Mouse (Mus musculus): Measurements from ENCODE around the gene Prlh. TPM values are rescaled to one million over a fixed set of nuclear protein-coding genes. Genes with fewer than 3 reads are reported as not detected.
A peak's percentile ranks its signal among the peaks of the same experiment; 100 is the strongest.

Gene Prlh
- not detected for total RNA-seq (2021)
- long read RNA-seq, result 0 reads

- DNase-seq (ENCODE audit: low spot score in 2 of 2), result no peak
Measured at GRCm38 (mm10) chr1:90952808-90953207, at the start of gene Prlh. Gene Prlh (plus strand): TSS chr1:90953108.

- no peak for DNase-seq (ENCODE audit: low spot score in 2 of 2)
Measured at GRCm38 (mm10) chr1:90903211-90903945, 49.5 kb upstream of the Prlh start.

GRCm38 (mm10) chr1:90903971-90904458, 48.9 kb upstream of the Prlh start:
- peak in 1 of 2 experiments; percentile 42 for DNase-seq (ENCODE audit: low spot score in 2 of 2)

GRCm38 (mm10) chr1:90904729-90905404, 48.0 kb upstream of the Prlh start:
- no peak for DNase-seq (ENCODE audit: low spot score in 2 of 2)

GRCm38 (mm10) chr1:90906357-90906756, 46.6 kb upstream of the Prlh start:
- peak; percentile 66 to 71 for DNase-seq (ENCODE audit: low spot score in 2 of 2)

GRCm38 (mm10) chr1:90909161-90909560, 43.7 kb upstream of the Prlh start:
- DNase-seq (ENCODE audit: low spot score in 2 of 2), result no peak

GRCm38 (mm10) chr1:90909631-90910152, 43.2 kb upstream of the Prlh start:
- DNase-seq (ENCODE audit: low spot score in 2 of 2), result peak; percentile 25 to 35

GRCm38 (mm10) chr1:90913231-90913630, 39.7 kb upstream of the Prlh start:
- no peak for DNase-seq (ENCODE audit: low spot score in 2 of 2)

GRCm38 (mm10) chr1:90914948-90915569, 37.8 kb upstream of the Prlh start, which contains the start of gene Mlph:
Gene Mlph (plus strand): TSS chr1:90915085.
- DNase-seq (ENCODE audit: low spot score in 2 of 2), result peak in 1 of 2 experiments; percentile 34

- no peak for DNase-seq (ENCODE audit: low spot score in 2 of 2)
Measured at GRCm38 (mm10) chr1:90917509-90917908, 35.4 kb upstream of the Prlh start.

GRCm38 (mm10) chr1:90921687-90922086, 31.2 kb upstream of the Prlh start:
- DNase-seq (ENCODE audit: low spot score in 2 of 2), result no peak

- no peak for DNase-seq (ENCODE audit: low spot score in 2 of 2)
Measured at GRCm38 (mm10) chr1:90926030-90926429, 26.9 kb upstream of the Prlh start.

GRCm38 (mm10) chr1:90927308-90927707, 25.6 kb upstream of the Prlh start:
- no peak for DNase-seq (ENCODE audit: low spot score in 2 of 2)

GRCm38 (mm10) chr1:90927929-90928574, 24.9 kb upstream of the Prlh start:
- no peak for DNase-seq (ENCODE audit: low spot score in 2 of 2)

GRCm38 (mm10) chr1:90928575-90928934, 24.4 kb upstream of the Prlh start:
- DNase-seq (ENCODE audit: low spot score in 2 of 2), result peak; percentile 90 to 92

GRCm38 (mm10) chr1:90933001-90933400, 19.9 kb upstream of the Prlh start:
- DNase-seq (ENCODE audit: low spot score in 2 of 2), result peak; percentile 31 to 44

GRCm38 (mm10) chr1:90936990-90937389, 15.9 kb upstream of the Prlh start:
- no peak for DNase-seq (ENCODE audit: low spot score in 2 of 2)

GRCm38 (mm10) chr1:90939980-90940379, 12.9 kb upstream of the Prlh start:
- no peak for DNase-seq (ENCODE audit: low spot score in 2 of 2)

- no peak for DNase-seq (ENCODE audit: low spot score in 2 of 2)
Measured at GRCm38 (mm10) chr1:90945171-90945570, 7.7 kb upstream of the Prlh start.

- no peak for DNase-seq (ENCODE audit: low spot score in 2 of 2)
Measured at GRCm38 (mm10) chr1:90947252-90947651, 5.7 kb upstream of the Prlh start.

- DNase-seq (ENCODE audit: low spot score in 2 of 2), result no peak
Measured at GRCm38 (mm10) chr1:90949309-90949708, 3.6 kb upstream of the Prlh start.
